Mouse (Mus musculus) bone marrow, adult 2 months (tissue): ENCODE measurements at regions not wholly inside any gene's neighbourhood (a gene's known extent, or its start where the extent isn't known, plus 50 kb on each side); places are given as distances from the start of the nearest gene placed in this dataset.

ENCODE experiments used
- H3K27ac ChIP-seq: fragments of 200-500 bp; 2 replicates; pipeline ENCODE4 v1.5.1; 2012; ENCODE audit warnings: low read depth, mild to moderate bottlenecking, control low read depth, inconsistent platforms, low read length; ENCODE audit not compliant: control insufficient read depth, poor library complexity, insufficient read depth
- H3K4me1 ChIP-seq: fragments of 200-500 bp; 2 replicates; pipeline ENCODE4 v1.6.1; 2011; ENCODE audit warnings: low read length; ENCODE audit not compliant: control insufficient read depth, insufficient read depth
- H3K4me3 ChIP-seq: fragments of 200-500 bp; replicated peaks from 2 replicates; pipeline ENCODE3; 2011; ENCODE audit warnings: mild to moderate bottlenecking, low read depth, low read length, control low read depth; ENCODE audit not compliant: control insufficient read depth
- CTCF ChIP-seq: fragments of 200-500 bp; IDR thresholded peaks from 2 replicates; pipeline ENCODE4 v1.5.1; 2011; ENCODE audit warnings: low read length, control low read depth; ENCODE audit not compliant: control insufficient read depth, insufficient read depth
- POLR2A ChIP-seq: fragments of 200-500 bp; IDR thresholded peaks from 2 replicates; pipeline ENCODE4 v1.6.1; 2011; ENCODE audit warnings: low read depth, mild to moderate bottlenecking, control low read depth, low read length, borderline replicate concordance; ENCODE audit not compliant: control insufficient read depth
- WGBS: fragments of 180-500 bp; shearing (Covaris S2); methylation state at CpG from one replicate; pipeline ENCODE4 v1.1.7; 2018; 5-methylcytosine and 5-hydroxymethylcytosine counted together

GRCm38 (mm10) chr11:44260376-44261111 lies 139.3 kb upstream of the Il12b start:
- H3K4me3 ChIP-seq: no peak overlapping the region

DNA sequence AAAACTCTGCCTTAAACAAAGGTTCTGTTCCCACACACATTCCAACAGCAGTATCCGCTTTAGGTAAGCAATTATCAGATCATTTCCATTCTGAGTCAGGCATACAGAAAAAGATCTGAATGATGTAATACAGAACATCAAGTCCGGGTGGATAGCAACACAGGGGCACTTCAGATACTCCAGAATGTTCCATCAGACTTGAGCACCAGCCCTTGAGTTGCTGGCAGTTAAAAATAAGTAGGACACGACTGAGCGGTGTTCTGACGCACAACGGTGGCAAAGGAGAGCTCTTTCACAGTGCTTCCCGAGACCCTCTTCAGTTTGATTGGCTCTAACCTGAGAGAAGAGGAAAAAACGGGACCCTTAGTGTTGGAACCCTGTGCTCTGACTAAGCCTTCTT lies 138.2 kb upstream of the Il12b start:
- H3K4me1 ChIP-seq: no peaks in the 10 kb centered on the region
- WGBS: 76% methylated on average over 8 of the region's 8 CpGs
- H3K4me3 ChIP-seq: no peak overlapping the region
- no peak overlapping the region for H3K27ac ChIP-seq
- no peak for TF ChIP-seq CTCF
- TF ChIP-seq POLR2A: no peak

More at GRCm38 (mm10) chr11:44260376-44261111, 139.3 kb upstream of the Il12b start:
- TF ChIP-seq POLR2A (no peak), CTCF (no peak)
- 78% methylated on average over 10 of the region's 10 CpGs for whole genome bisulfite sequencing
- H3K27ac ChIP-seq: no peak overlapping the region
- no peaks in the 10 kb centered on the region for H3K4me1 ChIP-seq

DNA sequence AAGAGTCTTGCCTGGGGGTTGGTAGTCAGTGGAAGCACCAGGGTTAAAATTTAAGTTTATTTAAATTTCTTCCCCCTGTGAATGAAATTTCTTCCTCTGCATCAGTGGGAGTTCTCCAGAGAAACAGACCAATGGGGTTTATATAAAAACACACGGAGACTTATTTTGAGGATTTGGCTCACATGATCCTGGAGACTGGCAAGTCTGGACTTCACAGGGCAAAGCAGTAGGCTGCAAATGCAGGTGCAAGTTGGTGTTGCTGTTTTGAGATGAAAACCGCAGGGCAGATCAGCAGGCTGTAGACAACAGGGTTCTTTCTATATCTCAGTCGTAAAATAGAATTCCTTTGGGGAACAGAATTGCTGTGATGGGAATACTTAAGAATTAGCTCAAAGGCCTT lies 137.3 kb upstream of the Il12b start:
- Histone ChIP-seq H3K4me1 (no peaks in the 10 kb centered on the region), H3K4me3 (no peak overlapping the region), H3K27ac (no peak overlapping the region)
- TF ChIP-seq POLR2A (no peak), CTCF (no peak)
- WGBS: 78% methylated on average over 3 of the region's 3 CpGs

- Histone ChIP-seq H3K27ac (no peak overlapping the region), H3K4me3 (no peak overlapping the region), H3K4me1 (no peaks in the 10 kb centered on the region)
- TF ChIP-seq POLR2A (no peak), CTCF (no peak)
Observed at GRCm38 (mm10) chr11:44272268-44272667, 127.6 kb upstream of the Il12b start.

- 77% methylated on average over 7 of the region's 7 CpGs for WGBS
- no peak overlapping the region for H3K27ac ChIP-seq
Observed at GRCm38 (mm10) chr11:44278521-44279208, 121.2 kb upstream of the Il12b start.

GRCm38 (mm10) chr11:44285961-44286360 lies 113.9 kb upstream of the Il12b start:
- no peak for TF ChIP-seq CTCF
- TF ChIP-seq POLR2A: no peak
- Histone ChIP-seq H3K4me3 (no peak overlapping the region), H3K27ac (no peak overlapping the region), H3K4me1 (no peaks in the 10 kb centered on the region)
- 62% methylated on average over 2 of the region's 2 CpGs for WGBS

More at GRCm38 (mm10) chr11:44278521-44279208, 121.2 kb upstream of the Il12b start:
- Histone ChIP-seq H3K4me1 (no peaks in the 10 kb centered on the region), H3K4me3 (no peak overlapping the region)
- TF ChIP-seq CTCF: no peak
- no peak for TF ChIP-seq POLR2A

GRCm38 (mm10) chr11:44288825-44289224 lies 111.0 kb upstream of the Il12b start:
- no peak for TF ChIP-seq POLR2A
- no peak for TF ChIP-seq CTCF
- Histone ChIP-seq H3K4me3 (no peak overlapping the region), H3K27ac (no peak overlapping the region), H3K4me1 (no peaks in the 10 kb centered on the region)
- 33% methylated on average over 1 of the region's 1 CpGs for WGBS

DNA sequence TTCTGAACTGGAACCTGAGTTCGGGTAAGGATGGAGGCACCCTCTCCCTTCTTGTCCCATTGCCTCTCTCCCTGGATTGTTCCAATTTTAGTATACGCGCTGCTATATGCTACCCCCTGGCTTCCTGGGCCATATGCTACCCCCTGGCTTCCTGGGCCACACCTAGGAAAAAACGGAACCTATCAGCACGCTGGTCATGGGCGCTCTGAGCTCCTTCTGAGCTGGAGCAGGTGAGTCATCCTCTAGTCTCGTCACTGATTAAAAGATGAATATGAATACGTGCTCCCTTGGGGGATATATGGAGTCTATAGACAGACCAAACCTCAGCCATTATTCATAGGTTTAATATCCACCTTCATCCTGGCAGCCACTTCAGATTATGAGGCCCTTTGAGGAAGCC lies 96.1 kb upstream of the Il12b start:
- no peak overlapping the region for H3K27ac ChIP-seq
- no peak overlapping the region for H3K4me3 ChIP-seq
- H3K4me1 ChIP-seq: no peaks in the 10 kb centered on the region
- 66% methylated on average over 8 of the region's 8 CpGs for WGBS
- no peak for TF ChIP-seq CTCF
- no peak for TF ChIP-seq POLR2A

- Histone ChIP-seq H3K4me3 (no peak overlapping the region), H3K27ac (no peak overlapping the region), H3K4me1 (no peaks in the 10 kb centered on the region)
- 80% methylated on average over 8 of the region's 8 CpGs for WGBS
- TF ChIP-seq CTCF (no peak), POLR2A (no peak)
Observed at GRCm38 (mm10) chr11:44316061-44316460, 83.8 kb upstream of the Il12b start.
